Mouse (Mus musculus): ENCODE measurements around the gene Mgmt.

The Mgmt gene

DNA sequence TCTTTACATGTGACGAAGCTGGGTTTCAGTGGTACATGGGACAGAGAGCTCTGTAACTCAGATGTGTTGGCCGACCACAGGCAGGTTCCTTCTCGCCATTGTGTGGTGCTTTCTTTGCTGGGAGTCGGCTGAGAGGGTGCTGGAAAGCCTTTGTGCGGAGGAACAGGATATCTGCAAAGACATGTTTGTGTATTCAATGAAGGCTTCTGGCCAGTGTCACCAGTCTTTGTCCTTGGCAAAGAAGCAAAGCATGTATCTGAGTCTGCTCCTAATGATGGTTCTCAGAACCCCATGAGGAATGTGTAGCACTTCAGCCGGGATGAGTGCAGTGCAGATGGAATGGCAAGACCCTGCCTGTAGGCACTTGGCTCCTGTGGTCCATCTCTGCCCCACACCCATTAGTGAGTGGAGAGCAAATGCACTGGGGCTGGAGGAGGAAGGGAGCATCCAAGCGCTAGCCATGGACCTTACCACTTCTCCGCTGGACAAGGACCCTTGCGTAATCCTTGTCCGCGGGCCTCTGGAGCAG lies 14.3 kb downstream of the Mgmt start:
- DNase-seq (ENCODE audit: low spot score in 2 of 2) = no peak

DNA sequence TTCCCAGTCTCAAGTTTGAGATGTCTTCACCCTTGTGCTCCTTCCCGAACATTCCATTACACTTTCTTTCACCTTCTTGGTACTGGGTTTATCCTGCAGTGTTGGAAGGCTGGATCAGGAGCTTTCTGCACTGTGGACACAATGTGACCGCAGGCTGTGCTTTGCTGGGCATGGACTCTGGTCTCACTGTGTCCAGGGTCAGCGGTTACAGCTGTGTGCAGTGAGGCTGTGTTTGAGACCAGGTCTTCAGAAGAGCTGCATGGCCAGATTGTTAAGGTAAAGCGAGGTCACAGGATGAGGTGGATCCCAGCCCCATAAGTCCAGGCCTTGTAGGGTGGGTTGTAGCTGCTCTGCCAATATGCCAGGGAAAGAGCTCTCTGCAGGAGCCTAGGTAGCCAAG lies 18.5 kb downstream of the Mgmt start:
- DNase-seq (ENCODE audit: low spot score in 2 of 2) = no peak

DNA sequence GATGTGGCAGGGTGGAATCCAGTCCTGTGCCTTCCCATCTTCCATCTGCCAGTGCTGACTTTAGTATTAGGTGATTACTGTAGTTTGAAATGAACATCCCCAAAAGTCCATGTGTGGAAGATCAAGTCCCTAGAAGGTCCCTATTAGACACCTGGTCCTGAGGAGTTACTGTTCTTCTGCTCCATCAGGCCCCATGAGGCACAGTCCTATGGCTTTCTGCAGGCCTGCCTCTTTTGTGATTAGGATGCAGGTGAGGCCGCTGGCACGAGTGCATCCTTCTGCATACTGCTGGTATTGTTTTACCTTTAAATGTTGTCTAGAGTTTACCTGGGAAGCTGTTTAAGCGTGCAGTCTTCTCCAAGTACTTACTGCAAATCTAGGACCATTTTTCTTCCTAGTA lies 21.6 kb downstream of the Mgmt start:
- no peak for DNase-seq (ENCODE audit: low spot score in 2 of 2)

DNA sequence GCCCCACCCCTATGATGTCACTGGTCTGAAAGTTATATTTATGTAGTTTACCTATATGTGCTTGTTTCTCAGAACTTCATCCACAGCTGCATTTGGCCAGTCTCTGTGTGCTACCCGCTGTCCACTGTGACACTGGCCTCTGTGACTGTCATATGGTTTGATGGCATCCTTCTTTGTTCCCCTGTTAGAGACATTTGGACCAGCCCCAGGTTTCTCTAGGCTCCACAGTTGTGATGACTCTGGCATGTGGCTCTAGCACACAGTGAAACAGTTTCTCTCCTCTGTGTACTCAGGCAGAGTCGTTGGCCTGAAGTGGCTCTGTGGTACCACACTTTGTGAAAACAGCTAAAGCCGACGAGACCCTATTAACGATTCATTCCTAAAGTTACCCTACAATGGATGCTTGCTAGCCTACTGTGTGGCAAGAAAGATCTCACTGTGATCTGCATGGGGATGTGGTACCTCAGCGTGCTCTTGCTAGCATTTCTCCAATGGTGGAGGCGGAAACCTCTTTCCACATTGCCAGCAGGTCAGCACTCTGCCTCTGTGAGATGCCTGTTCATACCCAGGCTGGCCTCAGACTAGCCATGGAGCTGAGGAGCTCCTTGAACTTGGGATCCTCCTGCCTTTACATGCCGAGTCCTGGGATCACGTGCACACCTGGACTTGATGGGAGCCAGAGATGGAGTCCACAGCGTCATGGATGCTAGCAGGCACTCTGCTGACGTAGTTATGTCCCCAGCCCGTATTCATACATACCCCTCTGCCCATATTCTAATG lies 26.8 kb downstream of the Mgmt start:
- DNase-seq (ENCODE audit: low spot score in 2 of 2) = no peak

DNA sequence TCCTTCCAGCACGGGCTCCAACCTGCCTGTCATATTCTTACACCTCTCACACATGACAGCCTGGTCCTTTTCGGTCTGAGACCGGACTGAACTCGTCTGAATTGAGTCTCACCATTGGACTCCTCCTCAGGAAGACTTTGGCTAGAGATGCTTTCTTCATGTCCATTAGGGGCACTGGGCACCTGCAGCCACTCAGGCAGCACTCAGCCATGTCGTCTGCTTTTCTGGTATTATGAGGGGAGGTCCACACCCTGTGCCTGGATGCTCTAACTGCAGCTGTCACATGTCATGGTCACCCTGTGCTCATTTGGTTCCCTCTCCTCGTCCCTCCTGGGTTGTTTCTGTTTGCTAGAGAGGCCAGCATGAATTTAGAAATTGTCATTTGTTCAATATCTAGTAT lies 27.8 kb downstream of the Mgmt start:
- DNase-seq (ENCODE audit: low spot score in 2 of 2) = no peak

DNA sequence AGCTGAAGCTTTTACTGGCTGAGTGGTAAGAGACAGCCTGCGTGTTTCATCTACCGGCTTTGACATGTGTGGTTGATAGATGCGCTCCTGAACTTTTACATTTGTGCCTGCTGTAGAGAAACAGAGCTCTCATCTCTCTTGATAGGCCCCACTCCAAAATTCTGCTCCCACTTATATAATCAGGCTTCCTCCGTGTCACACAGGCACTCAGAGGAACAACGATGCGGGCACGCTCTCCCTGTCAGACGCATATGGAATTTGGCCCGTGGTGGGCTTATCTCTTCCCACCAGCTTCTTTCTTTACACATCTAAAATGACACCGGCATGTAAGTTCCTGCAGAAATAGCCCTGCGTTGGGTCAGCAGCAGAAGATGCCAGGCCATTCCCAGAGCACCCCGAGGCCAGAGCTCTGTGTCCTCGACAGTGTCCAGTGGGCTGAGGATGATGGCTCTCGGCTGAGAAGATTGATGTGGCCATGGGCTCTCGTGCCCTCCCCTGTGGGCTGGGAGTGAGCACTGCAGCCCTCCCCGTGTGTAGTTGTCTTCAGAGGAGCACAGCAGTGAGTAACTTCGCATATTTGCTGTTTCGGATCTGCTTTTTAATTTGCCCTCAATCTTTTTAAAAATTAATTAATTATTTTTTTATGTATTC lies 30.3 kb downstream of the Mgmt start:
- DNase-seq (ENCODE audit: low spot score in 2 of 2) = no peak

DNA sequence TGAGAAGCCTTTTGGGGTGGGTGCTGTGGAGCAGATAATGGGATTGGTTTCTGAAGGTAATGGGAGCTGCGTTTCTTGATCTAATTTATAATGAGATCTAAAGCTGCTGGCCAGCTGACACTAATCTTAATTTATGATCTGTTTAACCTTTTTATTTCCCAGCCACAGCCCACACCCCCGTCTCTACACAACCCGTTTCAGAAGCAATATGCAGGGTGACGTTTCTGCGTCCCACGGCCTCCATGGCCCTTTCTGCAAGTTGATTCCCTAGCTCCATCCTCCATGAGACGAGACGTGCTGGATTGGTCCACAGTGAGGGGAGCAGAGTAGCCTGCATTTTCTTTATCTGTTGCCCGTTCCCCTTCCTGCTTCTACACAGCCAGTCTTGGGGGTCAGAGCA lies 31.8 kb downstream of the Mgmt start:
- no peak for DNase-seq (ENCODE audit: low spot score in 2 of 2)

DNA sequence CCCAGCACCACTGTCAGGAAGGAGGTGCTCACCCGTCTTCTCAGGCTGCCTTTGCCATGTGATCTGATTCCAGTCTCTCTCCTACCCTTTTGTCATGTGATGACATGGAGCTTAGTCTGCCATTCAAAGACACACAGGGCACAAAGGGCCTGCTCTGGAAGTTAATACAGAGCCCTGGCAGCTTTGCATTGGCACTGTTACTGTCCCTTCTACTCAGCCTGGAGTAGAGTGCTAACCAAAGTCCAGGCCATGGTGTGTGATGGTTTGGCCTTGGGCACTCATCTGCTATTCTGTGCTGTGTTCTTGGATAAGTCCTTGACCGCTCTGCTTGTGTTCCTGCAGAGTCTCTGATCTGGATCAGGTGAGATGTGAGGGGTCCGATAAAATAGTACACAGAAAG lies 36.0 kb downstream of the Mgmt start:
- DNase-seq (ENCODE audit: low spot score in 2 of 2) = no peak

DNA sequence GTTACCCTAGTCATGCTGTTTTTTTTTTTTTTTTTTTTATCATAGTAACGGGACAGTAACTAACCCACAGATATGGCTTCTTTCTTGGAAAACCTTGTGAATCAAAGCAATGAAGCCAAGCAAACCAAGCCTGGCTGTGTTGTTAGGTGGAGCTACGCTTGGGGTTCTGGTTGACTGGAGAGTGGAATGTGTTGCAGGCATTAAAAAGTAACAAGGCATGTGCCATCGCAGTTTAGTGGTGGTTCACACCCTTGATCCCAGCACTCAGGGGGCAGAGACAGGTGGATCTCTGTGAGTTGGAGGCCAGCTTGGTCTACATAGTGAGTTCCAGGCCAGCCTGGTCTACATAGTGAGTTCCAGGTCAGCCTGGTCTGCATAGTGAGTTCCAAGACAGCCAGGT lies 39.0 kb downstream of the Mgmt start:
- DNase-seq (ENCODE audit: low spot score in 2 of 2) = no peak

DNA sequence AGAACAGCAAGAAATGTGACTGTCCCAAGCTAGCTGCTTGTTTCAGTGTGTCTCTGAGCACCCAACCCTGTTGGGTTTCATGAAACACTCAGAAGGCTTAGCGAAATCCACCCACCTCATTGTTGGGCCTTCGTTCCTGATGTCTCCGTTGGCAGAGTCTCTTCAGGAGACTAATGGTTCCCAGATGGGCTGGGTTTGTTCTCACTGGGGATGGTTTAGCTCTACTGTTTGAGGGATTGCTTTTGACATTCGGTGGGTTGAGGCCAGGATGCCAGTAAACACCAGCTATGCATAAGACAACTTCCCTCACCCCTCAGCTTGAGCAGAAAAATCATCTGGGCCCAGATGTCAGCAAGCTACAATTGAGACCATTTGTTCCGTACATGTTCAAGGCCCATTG lies 39.9 kb downstream of the Mgmt start:
- no peak for DNase-seq (ENCODE audit: low spot score in 2 of 2)

DNA sequence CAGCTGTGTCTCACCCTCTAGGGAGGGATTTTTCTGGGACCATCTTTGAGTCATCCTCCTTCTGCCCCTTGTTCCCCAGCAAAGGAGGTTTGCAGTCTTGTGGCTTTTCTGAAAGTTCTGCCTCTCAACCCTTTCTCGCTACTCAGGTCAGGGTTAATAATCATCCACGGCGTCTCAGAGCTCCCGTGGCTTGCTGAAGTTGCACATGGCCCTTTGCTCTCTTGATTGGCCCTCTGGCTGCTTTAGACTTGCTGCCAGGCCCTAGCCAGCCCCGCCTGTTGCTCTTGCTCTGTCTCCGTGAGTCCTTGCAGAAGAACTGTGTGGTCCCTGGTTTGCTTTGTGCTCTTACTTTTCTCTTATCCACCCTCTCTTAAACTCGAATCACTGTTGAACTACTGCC lies 40.4 kb downstream of the Mgmt start:
- DNase-seq (ENCODE audit: low spot score in 2 of 2) = no peak

DNA sequence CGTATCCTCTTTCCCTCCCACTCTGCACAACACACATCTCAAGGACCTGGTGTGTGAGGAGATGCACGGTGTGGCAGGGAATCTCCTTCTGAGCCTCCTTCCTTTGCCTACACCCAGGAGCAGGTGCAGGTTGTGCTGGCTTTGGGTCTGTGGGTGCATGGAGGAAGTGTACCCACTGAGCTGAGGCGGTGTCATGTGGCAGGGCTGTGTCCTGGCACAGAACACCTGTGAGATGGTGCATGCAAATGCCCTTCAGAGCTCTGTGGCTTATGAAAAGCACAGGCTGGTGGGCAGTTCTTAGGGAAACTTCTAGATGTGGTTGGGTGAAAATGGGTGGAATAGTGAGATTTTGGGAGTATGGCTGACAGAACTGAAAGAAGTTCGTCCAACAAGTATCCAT lies 44.0 kb downstream of the Mgmt start:
- DNase-seq (ENCODE audit: low spot score in 2 of 2) = no peak

DNA sequence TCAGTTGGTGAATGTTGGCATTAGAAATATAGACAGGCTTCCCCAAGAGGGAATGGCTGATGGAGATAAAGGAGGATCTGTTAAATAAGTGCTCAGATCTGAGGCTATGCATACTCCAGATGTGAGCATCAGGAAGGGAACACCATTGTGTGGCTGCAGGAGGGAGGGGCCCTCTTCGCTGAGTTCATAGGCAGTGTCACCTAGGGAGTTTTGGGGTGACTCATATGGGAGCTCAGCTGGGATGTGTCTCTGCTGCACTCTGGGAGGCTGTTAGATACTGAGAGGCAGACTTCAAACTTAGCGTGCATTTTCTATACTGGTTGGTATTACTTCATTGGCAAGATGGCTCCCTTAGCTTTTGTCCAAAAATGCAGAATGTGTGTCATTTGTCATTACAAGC lies 48.0 kb downstream of the Mgmt start:
- DNase-seq (ENCODE audit: low spot score in 2 of 2) = no peak

DNA sequence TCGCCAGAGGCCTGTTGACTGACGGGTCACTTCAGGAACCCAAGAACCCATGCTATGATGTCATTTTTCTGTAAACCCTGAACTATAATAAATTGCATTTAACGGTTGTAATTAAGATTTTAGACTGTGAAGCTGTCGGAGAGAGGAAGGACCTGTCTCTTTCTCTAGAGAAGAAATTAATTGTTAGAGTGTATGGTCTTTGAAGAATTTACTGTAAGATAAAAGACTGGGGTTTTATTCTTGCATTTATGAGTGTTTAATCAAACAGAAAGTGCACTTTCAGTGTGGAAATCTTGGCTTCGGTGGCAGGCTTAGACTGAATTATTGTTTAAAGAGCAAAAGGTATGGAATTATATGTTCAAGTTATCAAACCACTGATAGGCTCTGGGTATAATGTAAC lies 49.5 kb downstream of the Mgmt start:
- no peak for DNase-seq (ENCODE audit: low spot score in 2 of 2)

DNA sequence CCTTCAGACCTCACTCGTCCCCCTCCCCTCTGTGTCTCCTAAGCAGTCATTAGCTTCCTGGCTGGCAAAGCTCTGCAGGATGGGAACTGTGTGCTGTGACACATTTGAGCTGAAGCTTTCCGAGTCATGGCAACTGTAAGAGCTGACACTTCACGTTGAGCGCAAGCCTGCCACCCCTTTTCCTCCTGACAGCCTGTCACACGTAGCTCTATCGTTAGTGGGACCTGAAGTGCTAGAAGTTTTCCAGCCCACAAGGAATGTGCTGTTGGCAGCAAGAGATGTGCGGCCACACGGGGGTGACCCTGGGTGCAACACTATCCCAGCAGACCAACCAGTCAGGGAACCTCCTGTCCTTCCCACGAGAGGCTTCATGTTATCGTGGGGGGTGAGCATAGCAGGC lies 51.3 kb downstream of the Mgmt start:
- no peak for DNase-seq (ENCODE audit: low spot score in 2 of 2)

DNA sequence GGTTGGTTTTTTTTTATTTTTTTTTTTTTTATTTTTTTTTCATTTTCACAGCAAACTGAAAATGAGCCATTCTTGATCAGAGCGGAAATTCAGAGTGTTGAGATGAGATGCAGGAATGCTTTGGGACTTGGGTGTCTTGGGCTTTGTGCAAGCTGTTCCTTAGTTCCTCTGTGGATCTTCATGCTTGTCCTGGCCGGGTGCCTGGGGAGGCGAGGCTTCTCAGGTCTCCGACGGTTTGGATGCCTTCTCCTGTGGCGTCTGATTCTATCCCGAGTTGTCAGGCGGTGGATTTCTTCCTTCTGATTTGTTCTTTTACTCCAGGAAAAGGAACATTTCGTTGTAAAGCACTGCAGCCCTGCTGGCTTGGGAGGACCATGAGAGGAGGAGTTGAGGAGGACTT lies 51.7 kb downstream of the Mgmt start:
- DNase-seq (ENCODE audit: low spot score in 2 of 2) = no peak

DNA sequence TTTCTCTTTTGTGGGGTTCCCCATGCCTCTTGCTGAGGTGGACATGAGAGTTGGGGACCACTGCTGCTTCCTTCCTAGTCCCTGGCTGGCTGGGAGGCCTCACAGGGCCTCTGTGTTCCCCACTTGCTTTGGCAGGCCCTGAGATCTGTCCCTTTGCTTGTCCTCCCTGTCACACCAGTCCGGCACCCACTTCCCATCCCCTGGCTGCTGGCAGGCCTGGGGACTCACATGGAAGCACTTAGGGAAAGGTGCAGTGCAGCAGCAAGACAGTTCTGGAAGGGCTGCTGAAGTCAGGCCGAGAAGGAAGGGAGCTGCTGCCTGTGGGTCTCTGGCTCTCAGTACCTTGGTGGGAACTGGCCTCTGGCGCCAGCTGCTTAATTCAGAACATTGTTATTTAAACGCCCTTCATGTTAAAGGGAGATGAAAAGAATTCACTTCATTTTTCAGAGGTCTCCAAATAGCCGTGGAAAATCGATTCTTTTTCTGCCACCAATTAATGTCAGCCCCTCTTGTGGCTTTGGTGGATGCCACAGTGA lies 53.9 kb downstream of the Mgmt start:
- DNase-seq (ENCODE audit: low spot score in 2 of 2) = no peak

DNA sequence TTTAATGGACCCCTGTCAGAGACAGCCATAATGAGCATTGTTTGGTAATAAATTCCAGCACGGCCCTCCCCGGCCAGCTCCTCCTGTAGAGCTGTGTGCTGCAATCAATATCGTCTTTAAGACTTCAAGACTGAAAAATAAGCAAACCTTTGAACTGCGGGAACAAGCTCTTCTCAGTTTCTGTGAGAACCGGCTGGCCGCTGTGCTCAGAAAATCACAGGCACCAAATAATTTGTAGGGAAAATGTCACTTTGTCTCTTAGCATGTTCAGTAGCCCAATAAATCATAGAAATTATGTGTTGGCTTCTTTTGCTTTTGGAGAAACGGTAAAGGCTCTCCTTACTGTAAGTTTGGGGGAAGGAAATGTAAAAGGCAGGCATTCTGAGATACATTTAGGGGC lies 58.2 kb downstream of the Mgmt start:
- DNase-seq (ENCODE audit: low spot score in 2 of 2) = no peak

DNA sequence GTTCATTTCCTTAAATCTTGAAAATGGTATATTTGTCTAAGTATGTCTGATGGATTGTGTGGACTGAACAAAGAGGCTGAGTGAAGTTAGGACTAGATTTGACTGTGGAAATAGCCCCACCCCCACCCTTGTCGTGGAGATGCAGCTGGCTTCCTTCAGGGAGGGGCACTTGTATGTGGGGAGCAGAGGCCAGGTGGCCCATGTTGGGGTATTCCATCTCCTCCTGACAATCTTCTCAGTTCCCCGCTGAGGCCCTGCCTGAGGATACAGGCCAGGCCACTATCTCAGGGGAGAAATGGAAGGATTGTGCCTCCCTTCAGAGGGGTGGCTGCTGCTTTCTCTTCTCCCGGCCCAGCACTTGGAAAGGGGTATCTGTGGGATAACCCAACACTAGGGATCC lies 58.8 kb downstream of the Mgmt start:
- DNase-seq (ENCODE audit: low spot score in 2 of 2) = no peak

DNA sequence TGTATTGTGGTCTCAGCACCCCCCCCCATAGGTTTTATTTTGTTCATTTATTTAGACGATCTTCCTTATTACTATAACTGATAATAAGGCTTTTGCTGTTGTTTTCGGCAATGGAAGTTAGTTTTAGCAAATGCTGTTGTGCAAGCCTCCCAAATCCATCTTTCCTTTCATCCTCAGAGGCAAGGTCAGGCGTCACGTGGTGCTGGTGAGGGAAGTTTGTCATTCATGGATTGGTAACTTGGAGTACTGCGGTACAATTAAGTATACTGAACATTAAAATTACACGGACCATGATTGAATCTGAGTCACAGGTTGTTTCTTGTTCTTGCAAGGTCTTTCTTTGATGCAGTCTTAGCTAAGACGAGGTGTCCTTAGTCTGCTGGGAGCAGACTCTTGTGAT lies 77.9 kb downstream of the Mgmt start:
- no peak for DNase-seq (ENCODE audit: low spot score in 2 of 2)

DNA sequence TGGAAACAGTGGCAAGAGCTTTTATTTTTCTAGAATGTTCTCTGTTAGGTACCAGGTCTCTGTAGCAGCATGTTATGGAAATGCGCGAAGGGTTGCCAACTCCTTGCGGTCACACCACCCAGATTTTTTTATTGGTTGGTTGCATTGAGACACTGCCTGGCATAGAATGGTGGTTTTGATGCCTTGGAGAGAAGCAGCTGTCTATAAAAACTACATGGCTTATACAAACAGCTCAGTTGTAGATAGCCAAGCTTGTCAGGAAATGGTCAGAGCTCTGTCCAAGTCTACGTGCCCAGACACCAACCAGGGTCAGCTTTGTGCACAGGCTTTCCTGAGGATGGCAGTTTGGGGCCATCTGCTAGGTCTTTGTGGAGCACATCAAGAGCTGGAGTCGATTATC lies 80.6 kb downstream of the Mgmt start:
- DNase-seq (ENCODE audit: low spot score in 2 of 2) = no peak

DNA sequence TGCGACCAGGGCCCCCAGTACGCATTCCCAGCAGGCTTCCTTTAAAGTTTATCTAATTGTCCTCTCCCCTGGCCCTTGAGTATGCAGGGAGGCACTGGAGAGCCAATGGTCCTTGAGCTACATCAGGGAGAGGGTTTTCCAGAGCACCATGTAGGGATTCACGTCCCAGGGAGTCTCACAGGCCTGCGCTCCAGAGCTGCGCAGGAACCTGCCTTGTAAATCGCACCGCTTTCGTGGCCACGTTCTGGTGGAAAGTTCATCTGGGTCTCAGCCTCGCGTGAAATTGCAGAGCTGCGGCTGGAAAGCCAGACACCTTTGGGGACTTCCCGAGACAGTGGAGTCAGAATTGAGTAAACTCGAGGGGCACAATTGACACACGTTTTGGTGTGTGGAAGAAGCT lies 103.0 kb downstream of the Mgmt start:
- DNase-seq (ENCODE audit: low spot score in 2 of 2) = no peak

DNA sequence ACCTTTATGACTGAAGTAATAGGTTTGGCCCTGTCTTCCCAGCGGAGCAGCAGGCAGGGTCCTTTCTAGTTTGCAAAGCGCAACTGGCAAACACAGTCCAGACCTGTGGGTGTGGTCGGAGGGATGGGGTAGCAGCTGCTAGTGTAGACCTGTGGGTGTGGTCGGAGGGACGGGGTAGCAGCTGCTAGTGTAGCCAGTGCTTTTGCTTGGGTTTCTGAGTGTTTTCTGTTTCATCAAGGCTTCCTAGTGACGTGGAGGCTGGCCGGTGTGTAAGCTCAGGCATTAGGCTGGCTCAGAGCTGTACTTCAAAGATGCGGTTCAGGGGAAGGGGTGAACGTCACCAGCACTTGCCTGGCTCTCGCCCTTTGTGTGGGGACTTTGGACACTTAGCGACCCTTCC lies 106.3 kb downstream of the Mgmt start:
- DNase-seq (ENCODE audit: low spot score in 2 of 2) = no peak
